Mouse (Mus musculus) midbrain, embryonic 16.5 days (tissue): ENCODE results near the gene Cfap97. TPM values are rescaled to one million over a fixed set of nuclear protein-coding genes. Genes with fewer than 3 reads are reported as not detected.
A peak's percentile ranks its signal among the peaks of the same experiment; 100 is the strongest.
"Not testable (repeated sequence)": the region's sequence is repeated elsewhere in the genome, so short reads cannot be mapped to it uniquely, and the experiment has no call there.

Experiments
- ATAC-seq: fragments of 200-750 bp; cut with Nextera tagmentation; 2 replicates; pipeline ENCODE4 v1.8.0; 2017; ENCODE audit warnings: moderate TSS enrichment
- H3K27ac ChIP-seq: fragments of 300-500 bp; sonication (generic); 2 replicates; pipeline ENCODE4 v1.5.1; 2014; ENCODE audit warnings: mild to moderate bottlenecking, low read length, mixed read lengths
- H3K27me3 ChIP-seq: fragments of 300-500 bp; sonication (generic); 2 replicates; pipeline ENCODE4 v1.6.1; 2014; ENCODE audit warnings: low read depth, low read length, mixed read lengths; ENCODE audit not compliant: control insufficient read depth, insufficient read depth
- H3K36me3 ChIP-seq: fragments of 300-500 bp; sonication (generic); 2 replicates; pipeline ENCODE4 v1.6.1; 2014; ENCODE audit warnings: mild to moderate bottlenecking, low read length, moderate library complexity, mixed read lengths; ENCODE audit not compliant: control insufficient read depth, insufficient read depth
- H3K4me1 ChIP-seq: fragments of 300-500 bp; sonication (generic); 2 replicates; pipeline ENCODE4 v1.6.1; 2014; ENCODE audit warnings: mild to moderate bottlenecking, low read length, mixed read lengths; ENCODE audit not compliant: control insufficient read depth, insufficient read depth
- H3K4me2 ChIP-seq: fragments of 300-500 bp; sonication (generic); 2 replicates; pipeline ENCODE4 v1.6.1; 2014; ENCODE audit warnings: mild to moderate bottlenecking, low read length, mixed read lengths
- H3K4me3 ChIP-seq: fragments of 300-500 bp; sonication (generic); 2 replicates; pipeline ENCODE4 v1.5.1; 2014; ENCODE audit warnings: low read depth, mild to moderate bottlenecking, low read length, moderate library complexity, mixed read lengths
- H3K9ac ChIP-seq: fragments of 300-500 bp; sonication (generic); 2 replicates; pipeline ENCODE4 v1.6.1; 2014; ENCODE audit warnings: low read depth, low read length, mixed read lengths
- H3K9me3 ChIP-seq: fragments of 300-500 bp; sonication (generic); replicated peaks from 2 replicates; pipeline ENCODE4 v1.6.1; 2014; ENCODE audit warnings: mild to moderate bottlenecking, low read length, mixed read lengths; ENCODE audit not compliant: control insufficient read depth, poor library complexity, severe bottlenecking
- WGBS: fragments of 180-500 bp; shearing (Covaris S2); extraction: QIAGEN DNeasy Blood & Tissue Kit; methylation state at CpG from one replicate; pipeline ENCODE4 v1.1.7; 2014; 5-methylcytosine and 5-hydroxymethylcytosine counted together
- microRNA-seq: library from miRNA; unstranded; fragments of <30 nt; microRNA quantifications from one replicate; pipeline ENCODE4, GENCODE M21; 2017
- polyA plus RNA-seq: library from polyadenylated mRNA; unstranded; fragments of >200 nt; fragmentation: Nextera tagmentation; extraction: Ambion mirVana; gene quantifications from 2 replicates; pipeline ENCODE4 v1.2.1, GENCODE M21; 2015

The Cfap97 gene
- polyA plus RNA-seq, 1 experiment from 2014 or later, result 29.2 TPM

DNA sequence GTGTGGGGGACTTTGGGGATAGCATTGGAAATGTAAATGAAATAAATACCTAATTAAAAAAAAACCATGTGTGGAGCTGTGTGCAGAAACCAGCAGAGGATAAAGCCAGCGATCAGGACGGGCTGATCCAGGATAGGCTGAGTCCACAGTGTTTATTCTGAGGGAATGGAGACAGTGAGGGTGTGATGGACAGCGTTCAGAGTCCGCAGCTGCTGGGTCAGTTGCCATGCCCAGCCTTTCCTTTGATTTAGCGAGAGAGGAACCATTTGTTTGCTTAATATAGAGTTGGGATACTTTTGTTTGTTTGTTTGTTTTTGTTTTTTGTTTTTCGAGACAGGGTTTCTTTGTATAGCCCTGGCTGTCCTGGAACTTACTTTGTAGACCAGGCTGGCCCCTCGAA is 80.4 kb downstream of the Cfap97 start:
- not testable (repeated sequence) for H3K4me2 ChIP-seq, H3K4me1 ChIP-seq, H3K9ac ChIP-seq, H3K27ac ChIP-seq, H3K36me3 ChIP-seq, H3K27me3 ChIP-seq, ATAC-seq, H3K9me3 ChIP-seq, H3K4me3 ChIP-seq
- 84% methylated on average over 7 of the region's 7 CpGs for WGBS

DNA sequence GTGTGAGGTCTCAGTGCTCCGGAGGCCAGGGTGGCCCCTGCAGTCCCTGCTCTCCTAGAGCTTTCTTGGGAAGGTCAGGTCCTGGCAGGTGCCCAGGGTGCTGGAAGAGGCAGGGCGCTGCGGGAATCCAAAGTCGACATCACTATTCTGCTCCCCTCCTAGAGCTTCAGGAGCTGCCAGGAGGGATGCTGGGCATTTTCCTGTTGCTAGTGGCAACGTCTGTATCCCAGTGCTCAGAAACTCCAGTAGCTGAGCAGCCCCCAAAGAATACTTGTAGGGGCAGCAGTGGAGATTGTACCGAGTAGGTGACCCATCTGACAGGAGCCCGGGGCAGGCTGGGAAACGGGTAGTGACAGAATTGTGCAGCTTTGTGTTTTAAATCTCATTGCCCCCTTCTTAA is 81.2 kb downstream of the Cfap97 start:
- Histone ChIP-seq H3K4me2 (no peak overlapping the region), H3K27ac (no peak overlapping the region), H3K4me1 (no peaks in the 10 kb centered on the region), H3K9me3 (no peaks in the 10 kb centered on the region), H3K36me3 (no peaks in the 10 kb centered on the region), H3K27me3 (no peaks in the 10 kb centered on the region), H3K4me3 (no peak overlapping the region), H3K9ac (0 out of 2 replicates have a peak overlapping the region, but pooled peaks have one; percentile 14)
- WGBS, result 49% methylated on average over 8 of the region's 8 CpGs
- ATAC-seq, result peak; percentile 45; the same call in 1 of the 2 replicates

- Histone ChIP-seq H3K27ac (no peak overlapping the region), H3K36me3 (no peaks in the 10 kb centered on the region), H3K4me1 (no peaks in the 10 kb centered on the region), H3K27me3 (no peaks in the 10 kb centered on the region; the same call in 1 of the 2 replicates), H3K9ac (no peak overlapping the region), H3K4me3 (no peak overlapping the region), H3K4me2 (no peak overlapping the region), H3K9me3 (no peaks in the 10 kb centered on the region)
- ATAC-seq, result no peak
- 87% methylated on average over 4 of the region's 4 CpGs for WGBS
These were observed 83.2 kb downstream of the Cfap97 start for GRCm38 (mm10) chr8:46234736-46235135.

DNA sequence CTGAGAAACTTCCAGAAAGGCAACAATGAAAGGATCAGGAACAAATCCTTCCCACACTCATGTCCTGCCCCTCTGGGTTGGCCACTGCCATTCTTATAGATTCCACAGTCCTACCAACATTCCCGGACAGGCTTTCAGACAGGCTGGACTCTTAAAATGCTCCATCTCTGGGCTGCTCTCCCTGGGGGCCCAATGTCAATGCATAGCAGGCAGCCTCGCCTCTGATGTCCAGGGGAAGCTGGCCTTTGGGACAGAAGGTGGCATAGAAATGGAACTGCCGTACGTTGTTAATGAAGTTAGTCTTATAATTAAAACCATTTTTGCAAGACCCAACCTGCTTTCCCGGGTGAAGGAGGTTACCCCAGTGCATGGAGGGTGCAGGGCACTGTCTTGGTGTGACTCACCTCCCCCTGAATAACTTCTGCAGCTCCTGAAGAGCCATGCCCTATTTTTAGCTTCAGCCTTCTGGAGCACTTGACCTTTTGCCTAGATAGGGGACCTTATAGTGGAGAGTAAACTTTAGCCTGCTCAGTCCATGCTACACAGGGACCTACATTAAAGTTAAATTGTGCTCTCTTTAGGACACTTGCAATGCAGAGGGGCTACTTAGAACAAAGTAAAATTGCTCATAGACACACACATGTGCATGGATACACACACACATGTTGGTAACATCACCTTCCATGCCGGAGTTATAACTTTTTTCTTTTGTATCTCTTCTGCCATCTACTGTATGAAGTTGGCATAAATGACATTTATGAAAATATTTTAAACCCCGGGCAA is 85.1 kb downstream of the Cfap97 start:
- ATAC-seq, result no peak
- 70% methylated on average over 7 of the region's 7 CpGs for WGBS
- no peaks in the 10 kb centered on the region for H3K9me3 ChIP-seq

DNA sequence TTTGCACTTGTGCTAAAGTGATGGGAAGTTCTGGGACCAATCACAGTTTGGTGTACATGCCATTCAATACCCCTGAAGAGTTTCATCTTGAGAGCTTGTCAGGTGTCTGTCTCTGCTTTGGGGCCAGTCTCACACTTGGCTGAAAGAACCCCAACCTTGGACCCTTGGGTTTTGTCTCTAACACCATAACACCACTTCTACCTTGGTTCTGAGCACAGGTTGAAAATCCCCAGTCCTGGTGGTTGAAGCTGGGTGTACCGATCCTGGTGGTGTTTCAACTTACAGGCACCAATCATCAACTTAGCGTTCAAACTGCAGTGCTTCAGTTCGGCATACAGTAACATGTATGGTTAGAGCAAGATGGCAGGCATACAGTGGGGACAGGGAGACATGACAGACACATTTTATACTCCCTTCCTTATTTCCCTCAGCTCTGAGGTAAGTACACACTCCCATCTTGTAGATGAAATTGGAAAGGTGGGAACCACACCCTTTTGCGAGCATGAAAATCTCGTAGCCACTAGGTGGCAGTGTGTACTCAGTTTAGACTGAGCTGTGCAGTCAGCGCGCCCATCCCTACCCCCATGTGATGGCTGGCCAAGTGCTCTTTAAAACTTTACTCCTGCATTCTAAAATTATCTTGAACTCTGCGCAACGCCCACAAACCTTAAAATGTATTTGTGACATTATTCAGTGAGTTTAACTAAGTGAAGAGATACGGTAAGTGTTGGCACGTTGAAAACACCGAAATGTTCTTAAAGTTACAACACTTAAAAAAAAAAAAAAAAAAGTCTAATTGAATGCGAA is 90.2 kb downstream of the Cfap97 start:
- ATAC-seq, result peak; percentile 71; the same call in 1 of the 2 replicates
- 32% methylated on average over 13 of the region's 13 CpGs for WGBS

More for the DNA sequence above, 85.1 kb downstream of the Cfap97 start:
- Histone ChIP-seq H3K27ac (no peak overlapping the region), H3K4me3 (no peak overlapping the region), H3K9ac (no peak overlapping the region), H3K36me3 (no peaks in the 10 kb centered on the region), H3K4me1 (no peaks in the 10 kb centered on the region), H3K4me2 (no peak overlapping the region), H3K27me3 (peaks cover 6% of the 10 kb centered on the region; the same call in 1 of the 2 replicates)

GRCm38 (mm10) chr8:46242946-46243345 is 91.4 kb downstream of the Cfap97 start:
- Histone ChIP-seq H3K9me3 (no peaks in the 10 kb centered on the region), H3K27me3 (peaks cover 6% of the 10 kb centered on the region; the same call in 1 of the 2 replicates), H3K4me3 (no peak overlapping the region), H3K4me1 (no peaks in the 10 kb centered on the region), H3K27ac (no peak overlapping the region), H3K36me3 (no peaks in the 10 kb centered on the region), H3K9ac (no peak overlapping the region), H3K4me2 (no peak overlapping the region)
- 46% methylated on average over 7 of the region's 7 CpGs for WGBS
- no peak for ATAC-seq

More for the DNA sequence above, 90.2 kb downstream of the Cfap97 start:
- Histone ChIP-seq H3K4me3 (no peak overlapping the region), H3K4me2 (no peak overlapping the region), H3K36me3 (no peaks in the 10 kb centered on the region), H3K27ac (no peak overlapping the region), H3K4me1 (no peaks in the 10 kb centered on the region), H3K27me3 (peaks cover 6% of the 10 kb centered on the region; the same call in 1 of the 2 replicates), H3K9me3 (no peaks in the 10 kb centered on the region), H3K9ac (no peak overlapping the region)

Small RNA genes within 50 kb of the gene (microRNA-seq; reads per million reads assigned to microRNA genes)
- gene Gm23812, result not detected

Other genes starting within 250 kb of the Cfap97 start
- gene Ccdc110, start 217.2 kb upstream of the Cfap97 start, polyA plus RNA-seq, result 0.10 and 0.22 TPM in 2 replicates
- 6.9 and 7.3 TPM in 2 replicates for gene 1700029J07Rik, start 176.5 kb upstream of the Cfap97 start, polyA plus RNA-seq
- 62.4 and 63.5 TPM in 2 replicates for gene Ufsp2, start 176.2 kb upstream of the Cfap97 start, polyA plus RNA-seq
- gene Lrp2bp, start 152.5 kb upstream of the Cfap97 start, polyA plus RNA-seq, result 0.49 and 1.1 TPM in 2 replicates
- 46.8 and 48.2 TPM in 2 replicates for gene Ankrd37, start 146.1 kb upstream of the Cfap97 start, polyA plus RNA-seq
- 9.3 and 10.1 TPM in 2 replicates for gene Snx25, start 388 bp downstream of the Cfap97 start, polyA plus RNA-seq
- gene Slc25a4, start 59.5 kb downstream of the Cfap97 start, polyA plus RNA-seq, result 889 and 969 TPM in 2 replicates
- 2.8 and 3.2 TPM in 2 replicates for gene Helt, start 142.9 kb downstream of the Cfap97 start, polyA plus RNA-seq